Mouse (Mus musculus) intestine, embryonic 14.5 days (tissue): ENCODE data around the gene Ggta1. TPM values are rescaled to one million over a fixed set of nuclear protein-coding genes. Genes with fewer than 3 reads are reported as not detected.
A peak's percentile ranks its signal among the peaks of the same experiment; 100 is the strongest.

ENCODE experiments used
- ATAC-seq: fragments of 200-750 bp; cut with Nextera tagmentation; replicated peaks from 2 replicates; pipeline ENCODE4 v1.8.0; 2017; ENCODE audit warnings: low read depth, moderate number of reproducible peaks, moderate TSS enrichment, moderate library complexity; ENCODE audit not compliant: low FRiP score, low TSS enrichment
- DNase-seq: peaks from one replicate; pipeline ENCODE4 v3.0.0-alpha.2; 2018; ENCODE audit warnings: low spot score
- H3K27ac ChIP-seq: fragments of 300-500 bp; sonication (generic); 2 replicates; pipeline ENCODE4 v1.5.1; 2014; ENCODE audit warnings: low read depth, mild to moderate bottlenecking, control low read depth
- H3K27me3 ChIP-seq: fragments of 300-500 bp; sonication (generic); replicated peaks from 2 replicates; pipeline ENCODE4 v1.6.1; 2014; ENCODE audit warnings: low read length, control low read depth; ENCODE audit not compliant: control insufficient read depth, insufficient read depth
- H3K36me3 ChIP-seq: fragments of 300-500 bp; sonication (generic); 2 replicates; pipeline ENCODE4 v1.6.1; 2014; ENCODE audit warnings: low read length, control low read depth; ENCODE audit not compliant: control insufficient read depth, insufficient read depth
- H3K4me1 ChIP-seq: fragments of 300-500 bp; sonication (generic); replicated peaks from 2 replicates; pipeline ENCODE4 v1.6.1; 2014; ENCODE audit warnings: low read length, control low read depth, mixed read lengths; ENCODE audit not compliant: control insufficient read depth, insufficient read depth
- H3K4me2 ChIP-seq: fragments of 300-500 bp; sonication (generic); 2 replicates; pipeline ENCODE4 v1.6.1; 2014; ENCODE audit warnings: low read length
- H3K4me3 ChIP-seq: fragments of 300-500 bp; sonication (generic); 2 replicates; pipeline ENCODE4 v1.5.1; 2014; ENCODE audit warnings: low read depth, low read length, control low read depth, mixed read lengths
- H3K9ac ChIP-seq: fragments of 300-500 bp; sonication (generic); 2 replicates; pipeline ENCODE4 v1.6.1; 2014; ENCODE audit warnings: mild to moderate bottlenecking, low read length
- H3K9me3 ChIP-seq: fragments of 300-500 bp; sonication (generic); 2 replicates; pipeline ENCODE4 v1.6.1; 2016; ENCODE audit warnings: low read length, control low read depth; ENCODE audit not compliant: control insufficient read depth
- WGBS: fragments of 180-500 bp; shearing (Covaris S2); extraction: QIAGEN DNeasy Blood & Tissue Kit; methylation state at CpG from one replicate; pipeline ENCODE4 v1.1.7; 2014; 5-methylcytosine and 5-hydroxymethylcytosine counted together
- polyA plus RNA-seq: library from polyadenylated mRNA; unstranded; fragments of >200 nt; fragmentation: Nextera tagmentation; extraction: Ambion mirVana; gene quantifications from 2 replicates; pipeline ENCODE4 v1.2.1, GENCODE M21; 2014

Gene Ggta1
- polyA plus RNA-seq: 20.1 and 20.8 TPM in 2 replicates

DNA sequence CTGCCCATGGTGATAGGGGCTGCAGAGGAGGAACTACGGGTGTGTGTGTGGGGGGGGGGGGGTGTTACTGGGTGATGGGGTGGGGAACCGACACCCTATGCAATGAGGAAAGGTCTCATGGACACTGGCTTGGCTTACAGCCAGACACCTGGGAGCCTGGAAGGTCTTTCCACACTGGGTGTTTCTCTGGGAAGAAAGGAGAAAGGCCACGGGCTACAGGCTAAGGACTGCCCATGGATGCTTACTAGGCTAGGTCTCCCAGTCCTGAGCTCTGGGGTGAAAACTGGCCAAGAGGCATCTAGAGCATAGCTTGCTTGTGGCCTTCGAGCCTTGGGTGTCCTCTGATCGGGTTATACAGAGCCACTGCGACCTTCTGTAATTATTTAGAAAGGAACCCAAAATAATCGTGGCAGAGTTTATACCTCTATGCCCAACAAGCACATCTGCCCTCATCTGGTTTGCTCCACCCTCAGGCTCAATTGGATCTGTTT lies at the start of gene Ggta1:
Gene Ggta1, minus strand, starts transcription at position 441 of the 491 bp plus-strand sequence.
- ATAC-seq (no peak), DNase-seq (no peak)
- peak within 1 kb of the TSS; percentile 66 for H3K9ac ChIP-seq
- whole genome bisulfite sequencing: 16% methylated on average over 7 of the region's 7 CpGs
- no peaks in the 10 kb centered on the region for H3K36me3 ChIP-seq
- H3K4me1 ChIP-seq: peaks cover 22% of the 10 kb centered on the region
- no peaks in the 10 kb centered on the region for H3K9me3 ChIP-seq
- H3K27ac ChIP-seq: peak within 1 kb of the TSS; percentile 64
- peak within 1 kb of the TSS; percentile 86 for H3K4me2 ChIP-seq
- peak within 1 kb of the TSS; percentile 56 for H3K4me3 ChIP-seq
- no peaks in the 10 kb centered on the region for H3K27me3 ChIP-seq

DNA sequence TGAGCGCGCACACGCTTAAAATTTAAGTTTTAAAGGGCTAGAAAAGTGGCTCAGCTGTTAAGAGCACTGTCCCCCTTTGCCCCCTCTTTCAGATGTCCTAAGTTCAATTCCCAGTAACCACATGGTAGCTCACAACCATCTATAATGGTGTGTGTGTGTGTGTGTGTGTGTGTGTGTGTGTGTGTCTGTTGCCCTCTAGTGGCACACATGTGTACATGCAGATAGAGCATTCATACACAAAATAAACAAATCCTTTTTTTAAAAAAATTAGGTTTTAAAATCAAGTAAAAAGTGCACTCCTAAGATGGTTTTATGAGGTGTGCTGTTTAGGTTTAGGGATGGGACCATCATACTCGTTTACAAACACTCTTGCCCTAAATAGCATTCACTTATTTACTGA lies 49.2 kb upstream of the Ggta1 start:
- peaks cover 42% of the 10 kb centered on the region for H3K4me1 ChIP-seq
- no peak for DNase-seq

DNA sequence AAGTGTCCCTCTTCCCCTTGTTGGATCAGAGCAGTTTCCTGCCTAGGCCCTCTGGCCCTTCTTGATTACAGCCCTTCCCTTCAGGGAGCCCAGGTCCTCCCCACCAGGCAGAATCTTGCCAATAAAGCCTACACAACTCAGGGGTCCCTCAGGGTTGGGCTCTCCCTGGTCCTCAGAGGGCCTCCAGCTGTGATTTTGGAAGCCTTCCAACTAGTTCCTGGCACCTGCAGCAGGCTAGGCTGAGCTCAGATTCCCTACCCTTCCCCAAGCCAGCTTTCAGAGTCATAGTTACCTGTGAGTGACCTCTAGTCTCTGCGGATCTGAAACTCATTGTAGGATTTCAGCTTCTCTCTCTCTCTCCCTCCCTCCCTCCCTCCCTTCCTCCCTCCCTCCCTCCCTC lies 47.9 kb upstream of the Ggta1 start:
- H3K36me3 ChIP-seq: no peaks in the 10 kb centered on the region
- ATAC-seq (no peak), DNase-seq (no peak)
- H3K4me3 ChIP-seq: no peak overlapping the region
- H3K27ac ChIP-seq: no peak overlapping the region
- H3K4me1 ChIP-seq: peaks cover 53% of the 10 kb centered on the region
- no peaks in the 10 kb centered on the region for H3K27me3 ChIP-seq
- H3K9me3 ChIP-seq: no peaks in the 10 kb centered on the region
- 25% methylated on average over 1 of the region's 1 CpGs for WGBS
- no peak overlapping the region for H3K9ac ChIP-seq
- no peak overlapping the region for H3K4me2 ChIP-seq

More for the DNA sequence above, 49.2 kb upstream of the Ggta1 start:
- Histone ChIP-seq H3K36me3 (no peaks in the 10 kb centered on the region), H3K4me3 (no peak overlapping the region), H3K4me2 (no peak overlapping the region), H3K27me3 (no peaks in the 10 kb centered on the region), H3K9me3 (no peaks in the 10 kb centered on the region), H3K9ac (no peak overlapping the region), H3K27ac (no peak overlapping the region)
- WGBS: 95% methylated on average over 4 of the region's 4 CpGs
- ATAC-seq: no peak

DNA sequence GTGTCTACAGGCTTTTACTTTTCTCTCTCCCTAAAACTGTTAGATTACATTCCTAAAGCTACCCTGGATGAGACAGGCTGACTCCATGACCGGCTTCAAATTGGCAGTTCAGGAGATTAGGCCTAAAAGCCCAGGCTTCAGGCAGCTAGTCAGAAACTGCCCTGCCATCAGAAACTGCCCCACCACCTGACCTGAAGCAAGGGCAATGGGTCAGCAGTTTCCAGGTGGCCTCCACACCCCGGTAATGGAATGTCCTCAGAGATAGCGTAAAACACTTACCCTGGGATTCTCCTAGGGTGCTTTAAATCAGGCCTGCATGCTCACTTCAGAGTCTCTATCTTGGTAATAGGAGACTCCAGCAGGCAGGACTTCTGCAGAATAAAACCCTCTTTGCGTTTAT lies 46.9 kb upstream of the Ggta1 start:
- no peak overlapping the region for H3K4me2 ChIP-seq
- peaks cover 57% of the 10 kb centered on the region for H3K4me1 ChIP-seq
- ATAC-seq (no peak), DNase-seq (no peak)
- no peak overlapping the region for H3K4me3 ChIP-seq
- no peaks in the 10 kb centered on the region for H3K36me3 ChIP-seq
- no peak overlapping the region for H3K9ac ChIP-seq
- H3K9me3 ChIP-seq: no peaks in the 10 kb centered on the region
- peak overlapping the region; percentile 66 for H3K27ac ChIP-seq
- 43% methylated on average over 4 of the region's 4 CpGs for WGBS
- H3K27me3 ChIP-seq: no peaks in the 10 kb centered on the region

DNA sequence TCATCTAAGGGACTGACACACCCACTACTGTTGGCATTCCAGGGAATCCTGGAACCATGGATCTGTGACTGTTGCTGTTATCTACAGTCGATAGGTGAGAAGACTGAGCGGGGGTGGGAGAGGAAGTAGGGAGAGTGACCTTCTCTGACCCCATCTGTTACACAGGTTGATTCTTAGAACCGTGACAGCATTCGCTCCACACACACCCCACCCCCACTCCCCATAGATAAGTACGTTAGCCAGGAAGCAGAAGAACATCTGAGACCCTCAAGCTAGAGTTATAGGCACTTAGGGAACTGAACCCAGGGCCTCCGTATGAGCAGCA lies 46.3 kb upstream of the Ggta1 start:
- ATAC-seq (no peak), DNase-seq (no peak)
- H3K27ac ChIP-seq: peak overlapping the region; percentile 66
- no peaks in the 10 kb centered on the region for H3K9me3 ChIP-seq
- 23% methylated on average over 6 of the region's 6 CpGs for WGBS
- H3K4me1 ChIP-seq: peaks cover 57% of the 10 kb centered on the region
- no peaks in the 10 kb centered on the region for H3K27me3 ChIP-seq
- no peak overlapping the region for H3K9ac ChIP-seq
- H3K4me3 ChIP-seq: no peak overlapping the region
- H3K4me2 ChIP-seq: no peak overlapping the region
- H3K36me3 ChIP-seq: no peaks in the 10 kb centered on the region

DNA sequence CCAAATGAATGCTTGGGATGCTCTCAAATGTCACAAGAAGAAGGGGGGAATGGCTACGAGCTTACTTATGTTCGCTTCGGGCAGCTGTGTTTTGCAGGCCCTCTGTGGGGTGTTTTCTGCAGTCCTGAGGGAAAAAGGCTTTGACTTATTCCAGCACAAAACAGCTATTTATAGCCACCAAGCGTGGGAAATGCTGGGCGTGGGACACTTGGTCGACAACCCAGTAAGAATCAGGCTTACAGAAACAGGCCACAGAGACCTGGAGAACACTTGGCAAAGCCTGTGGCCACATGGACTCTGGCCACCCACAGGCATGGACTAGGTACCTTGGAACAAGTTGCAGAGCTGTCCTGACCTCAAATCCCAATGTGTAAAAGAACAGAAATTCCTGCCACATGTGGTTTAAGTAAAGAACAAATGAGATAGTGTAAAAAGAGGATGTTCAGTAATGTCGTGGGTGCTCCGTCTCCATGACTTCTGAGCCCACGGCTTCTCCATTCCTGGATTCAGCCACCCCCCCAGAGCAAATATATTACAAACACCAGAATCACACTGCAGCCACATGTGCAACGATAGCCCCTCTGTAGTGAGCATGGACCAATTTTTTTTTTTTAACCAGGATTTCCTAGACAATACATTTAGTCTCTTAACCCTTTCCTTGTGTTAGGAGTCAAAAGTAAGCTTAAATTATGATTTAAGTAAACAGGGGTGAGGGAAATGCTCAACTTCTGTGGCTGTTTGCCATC lies 45.7 kb upstream of the Ggta1 start:
- DNase-seq: no peak
- H3K9me3 ChIP-seq: no peaks in the 10 kb centered on the region
- no peak overlapping the region for H3K9ac ChIP-seq
- peaks cover 57% of the 10 kb centered on the region for H3K4me1 ChIP-seq
- H3K27me3 ChIP-seq: no peaks in the 10 kb centered on the region
- no peaks in the 10 kb centered on the region for H3K36me3 ChIP-seq
- peak overlapping the region; percentile 66 for H3K27ac ChIP-seq
- H3K4me2 ChIP-seq: no peak overlapping the region
- 14% methylated on average over 10 of the region's 10 CpGs for WGBS
- ATAC-seq: no peak
- H3K4me3 ChIP-seq: no peak overlapping the region

DNA sequence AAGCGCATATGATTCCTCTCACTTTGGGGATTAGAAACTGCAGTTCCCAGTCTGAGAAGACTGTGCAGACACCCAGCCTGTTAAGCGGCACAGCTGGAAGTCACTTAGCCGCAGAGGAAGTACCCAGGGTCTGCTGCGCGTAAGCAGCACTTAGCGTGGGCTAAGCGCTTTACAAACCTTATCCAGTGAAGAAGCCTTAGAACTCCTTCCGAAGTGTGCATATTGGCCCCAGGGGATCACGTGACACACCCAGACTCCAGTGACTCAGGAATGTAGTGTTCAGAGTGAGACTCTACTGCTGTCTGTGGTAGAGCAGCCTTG lies 44.1 kb upstream of the Ggta1 start:
- DNase-seq: peak; percentile 59

DNA sequence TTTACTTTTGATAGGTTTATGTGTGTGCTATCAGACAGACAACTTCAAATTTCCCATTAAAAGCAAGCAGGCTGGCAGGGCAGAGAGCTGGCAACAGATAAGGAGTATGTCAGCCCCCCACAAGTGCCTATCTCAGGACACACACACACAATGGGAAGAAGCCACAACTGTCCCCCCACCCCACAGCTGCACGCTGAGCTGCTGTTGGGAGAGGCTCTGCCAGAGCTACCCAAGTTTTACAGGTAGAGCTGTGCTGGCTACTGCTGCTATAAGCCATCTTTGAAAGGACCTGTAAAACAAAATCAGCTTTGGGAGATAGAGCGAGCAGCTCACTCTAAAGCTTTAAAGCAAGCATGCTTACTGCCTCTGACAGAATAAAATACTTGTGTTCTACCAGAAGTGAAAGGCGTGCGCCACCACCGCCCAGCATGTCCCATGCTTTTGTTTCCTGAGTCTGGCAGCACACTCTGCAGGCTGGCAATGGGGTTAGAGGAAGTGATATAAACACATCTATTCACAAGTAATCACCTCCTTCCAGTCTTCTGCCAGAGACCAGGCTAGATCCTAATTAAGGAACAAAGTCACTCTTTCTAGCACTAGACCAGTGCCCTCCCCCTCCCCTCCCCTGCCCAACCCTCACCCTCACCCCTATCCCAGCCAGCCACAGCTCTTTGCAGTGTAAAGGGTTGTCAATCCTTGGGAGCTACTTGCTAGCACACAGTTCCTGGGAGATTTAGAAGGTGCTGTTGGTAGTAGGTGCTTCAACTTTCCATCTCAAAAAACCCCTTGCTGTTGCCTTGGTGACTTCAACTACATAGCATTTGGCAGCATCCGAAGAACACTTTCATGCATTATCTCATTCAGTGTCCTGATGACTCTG lies 43.5 kb upstream of the Ggta1 start:
- H3K9ac ChIP-seq: no peak overlapping the region
- no peak overlapping the region for H3K4me2 ChIP-seq
- H3K9me3 ChIP-seq: no peaks in the 10 kb centered on the region
- H3K4me1 ChIP-seq: peaks cover 63% of the 10 kb centered on the region
- H3K27me3 ChIP-seq: no peaks in the 10 kb centered on the region
- H3K27ac ChIP-seq: peak overlapping the region; percentile 66
- H3K4me3 ChIP-seq: no peak overlapping the region
- DNase-seq: no peak
- WGBS: 50% methylated on average over 6 of the region's 6 CpGs
- ATAC-seq: no peak
- no peaks in the 10 kb centered on the region for H3K36me3 ChIP-seq

More for the DNA sequence above, 44.1 kb upstream of the Ggta1 start:
- Histone ChIP-seq H3K4me3 (no peak overlapping the region), H3K9ac (no peak overlapping the region), H3K27me3 (no peaks in the 10 kb centered on the region), H3K4me1 (peaks cover 58% of the 10 kb centered on the region), H3K9me3 (no peaks in the 10 kb centered on the region), H3K36me3 (no peaks in the 10 kb centered on the region), H3K4me2 (no peak overlapping the region), H3K27ac (peak overlapping the region; percentile 66)
- ATAC-seq: no peak
- WGBS: 50% methylated on average over 9 of the region's 9 CpGs
